Mouse (Mus musculus) neural tube, embryonic 14.5 days (tissue): Measurements from ENCODE around the gene Angpt4. TPM values are rescaled to one million over a fixed set of nuclear protein-coding genes. Genes with fewer than 3 reads are reported as not detected.

Experiments used
- ATAC-seq: fragments of 200-750 bp; cut with Nextera tagmentation; 2 replicates; pipeline ENCODE4 v1.8.0; 2017; ENCODE audit warnings: low read depth, mild to moderate bottlenecking, moderate TSS enrichment, moderate library complexity
- H3K27ac ChIP-seq: fragments of 300-500 bp; sonication (generic); 2 replicates; pipeline ENCODE4 v1.5.1; 2014; ENCODE audit warnings: low read depth, mild to moderate bottlenecking, control low read depth, low read length, moderate library complexity, mixed read lengths
- H3K27me3 ChIP-seq: fragments of 300-500 bp; sonication (generic); 2 replicates; pipeline ENCODE4 v1.6.1; 2014; ENCODE audit warnings: low read length; ENCODE audit not compliant: control insufficient read depth, insufficient read depth
- H3K36me3 ChIP-seq: fragments of 300-500 bp; sonication (generic); 2 replicates; pipeline ENCODE4 v1.6.1; 2014; ENCODE audit warnings: low read length, mixed read lengths; ENCODE audit not compliant: control insufficient read depth, insufficient read depth
- H3K4me1 ChIP-seq: fragments of 300-500 bp; sonication (generic); 2 replicates; pipeline ENCODE4 v1.6.1; 2014; ENCODE audit warnings: low read length; ENCODE audit not compliant: control insufficient read depth, insufficient read depth
- H3K4me2 ChIP-seq: fragments of 300-500 bp; sonication (generic); 2 replicates; pipeline ENCODE4 v1.6.1; 2014; ENCODE audit warnings: mild to moderate bottlenecking, low read depth, low read length, control low read depth
- H3K4me3 ChIP-seq: fragments of 300-500 bp; sonication (generic); 2 replicates; pipeline ENCODE4 v1.5.1; 2014; ENCODE audit warnings: low read depth, low read length, control low read depth, mixed read lengths
- H3K9ac ChIP-seq: fragments of 300-500 bp; sonication (generic); replicated peaks from 2 replicates; pipeline ENCODE4 v1.6.1; 2014; ENCODE audit warnings: low read depth, mild to moderate bottlenecking, control low read depth, low read length, mixed read lengths
- H3K9me3 ChIP-seq: fragments of 300-500 bp; sonication (generic); 2 replicates; pipeline ENCODE4 v1.6.1; 2016; ENCODE audit warnings: low read length; ENCODE audit not compliant: control insufficient read depth
- WGBS: fragments of 180-500 bp; shearing (Covaris S2); extraction: QIAGEN DNeasy Blood & Tissue Kit; methylation state at CpG from one replicate; pipeline ENCODE4 v1.1.7; 2014; 5-methylcytosine and 5-hydroxymethylcytosine counted together
- polyA plus RNA-seq: library from polyadenylated mRNA; unstranded; fragments of >200 nt; fragmentation: Nextera tagmentation; extraction: Ambion mirVana; gene quantifications from 2 replicates; pipeline ENCODE4 v1.2.1, GENCODE M21; 2014

The Angpt4 gene
- polyA plus RNA-seq, 1 experiment from 2014 or later, result 0.11 TPM

GRCm38 (mm10) chr2:151907020-151907419 lies 4.0 kb upstream of the Angpt4 start:
- ATAC-seq, result no peak
- Histone ChIP-seq H3K4me1 (no peaks in the 10 kb centered on the region), H3K27ac (no peak overlapping the region), H3K4me3 (no peak overlapping the region), H3K27me3 (no peaks in the 10 kb centered on the region), H3K9me3 (no peaks in the 10 kb centered on the region), H3K36me3 (no peaks in the 10 kb centered on the region), H3K9ac (no peak overlapping the region), H3K4me2 (no peak overlapping the region)
- WGBS, result 74% methylated on average over 2 of the region's 2 CpGs

GRCm38 (mm10) chr2:151909386-151909785 lies 1.6 kb upstream of the Angpt4 start:
- H3K27ac ChIP-seq, result no peak overlapping the region
- ATAC-seq, result no peak
- H3K4me2 ChIP-seq, result no peak overlapping the region
- no peaks in the 10 kb centered on the region for H3K27me3 ChIP-seq
- H3K9me3 ChIP-seq, result no peaks in the 10 kb centered on the region
- WGBS, result 75% methylated on average over 3 of the region's 3 CpGs
- H3K9ac ChIP-seq, result no peak overlapping the region
- no peaks in the 10 kb centered on the region for H3K36me3 ChIP-seq
- H3K4me3 ChIP-seq, result no peak overlapping the region
- H3K4me1 ChIP-seq, result no peaks in the 10 kb centered on the region

- no peaks in the 10 kb centered on the region for H3K36me3 ChIP-seq
- no peaks in the 10 kb centered on the region for H3K4me1 ChIP-seq
- H3K4me3 ChIP-seq, result no peak overlapping the region
- ATAC-seq, result no peak
- no peaks in the 10 kb centered on the region for H3K27me3 ChIP-seq
- H3K9me3 ChIP-seq, result no peaks in the 10 kb centered on the region
- WGBS, result 52% methylated on average over 5 of the region's 5 CpGs
- no peak overlapping the region for H3K9ac ChIP-seq
- no peak overlapping the region for H3K27ac ChIP-seq
- no peak overlapping the region for H3K4me2 ChIP-seq
These were observed 512 bp upstream of the Angpt4 start for GRCm38 (mm10) chr2:151910498-151910897.

GRCm38 (mm10) chr2:151911751-151912150 lies 741 bp downstream of the Angpt4 start:
- no peak for ATAC-seq
- WGBS, result 88% methylated on average over 3 of the region's 3 CpGs

GRCm38 (mm10) chr2:151914120-151914519 lies 3.1 kb downstream of the Angpt4 start:
- no peaks in the 10 kb centered on the region for H3K36me3 ChIP-seq
- no peaks in the 10 kb centered on the region for H3K4me1 ChIP-seq
- H3K27ac ChIP-seq, result no peak overlapping the region
- WGBS, result 83% methylated on average over 5 of the region's 5 CpGs
- no peaks in the 10 kb centered on the region for H3K9me3 ChIP-seq
- H3K27me3 ChIP-seq, result no peaks in the 10 kb centered on the region
- ATAC-seq, result no peak
- no peak overlapping the region for H3K4me3 ChIP-seq
- H3K4me2 ChIP-seq, result no peak overlapping the region
- H3K9ac ChIP-seq, result no peak overlapping the region

More at GRCm38 (mm10) chr2:151911751-151912150, 741 bp downstream of the Angpt4 start:
- Histone ChIP-seq H3K9me3 (no peaks in the 10 kb centered on the region), H3K4me3 (no peak overlapping the region), H3K27ac (no peak overlapping the region), H3K4me1 (no peaks in the 10 kb centered on the region), H3K9ac (no peak overlapping the region), H3K4me2 (no peak overlapping the region), H3K36me3 (no peaks in the 10 kb centered on the region), H3K27me3 (no peaks in the 10 kb centered on the region)

GRCm38 (mm10) chr2:151915111-151915510 lies 4.1 kb downstream of the Angpt4 start:
- Histone ChIP-seq H3K9ac (no peak overlapping the region), H3K27ac (no peak overlapping the region), H3K4me1 (no peaks in the 10 kb centered on the region), H3K4me3 (no peak overlapping the region), H3K36me3 (no peaks in the 10 kb centered on the region), H3K9me3 (no peaks in the 10 kb centered on the region), H3K4me2 (no peak overlapping the region), H3K27me3 (no peaks in the 10 kb centered on the region)
- WGBS, result 19% methylated on average over 2 of the region's 2 CpGs
- no peak for ATAC-seq

- Histone ChIP-seq H3K27me3 (no peaks in the 10 kb centered on the region), H3K4me3 (no peak overlapping the region), H3K9me3 (no peaks in the 10 kb centered on the region), H3K4me1 (no peaks in the 10 kb centered on the region), H3K4me2 (no peak overlapping the region), H3K36me3 (no peaks in the 10 kb centered on the region), H3K27ac (no peak overlapping the region), H3K9ac (no peak overlapping the region)
- WGBS, result 45% methylated on average over 13 of the region's 13 CpGs
- ATAC-seq, result no peak
These were observed 5.2 kb downstream of the Angpt4 start for GRCm38 (mm10) chr2:151916061-151916831.

GRCm38 (mm10) chr2:151919140-151919539 lies 8.1 kb downstream of the Angpt4 start:
- WGBS, result 80% methylated on average over 9 of the region's 9 CpGs
- Histone ChIP-seq H3K9me3 (no peaks in the 10 kb centered on the region), H3K4me2 (no peak overlapping the region), H3K36me3 (no peaks in the 10 kb centered on the region), H3K27ac (no peak overlapping the region), H3K27me3 (no peaks in the 10 kb centered on the region), H3K4me3 (no peak overlapping the region), H3K9ac (no peak overlapping the region), H3K4me1 (no peaks in the 10 kb centered on the region)
- ATAC-seq, result no peak

- H3K9me3 ChIP-seq, result no peaks in the 10 kb centered on the region
- H3K27me3 ChIP-seq, result no peaks in the 10 kb centered on the region
- H3K4me1 ChIP-seq, result no peaks in the 10 kb centered on the region
- H3K4me2 ChIP-seq, result no peak overlapping the region
- no peak overlapping the region for H3K27ac ChIP-seq
- no peaks in the 10 kb centered on the region for H3K36me3 ChIP-seq
- H3K9ac ChIP-seq, result no peak overlapping the region
- no peak for ATAC-seq
- H3K4me3 ChIP-seq, result no peak overlapping the region
- WGBS, result 78% methylated on average over 8 of the region's 8 CpGs
These were observed 10.1 kb downstream of the Angpt4 start for GRCm38 (mm10) chr2:151921068-151921467.
